Mouse (Mus musculus) spleen, postnatal 10 days (tissue): Measurements from ENCODE around the gene Gm17387.

Source experiments
- DNase-seq, 2 experiments: peaks; one replicate each; pipeline ENCODE4 v3.0.0; 2021 to 2022; ENCODE audit warnings: low spot score in 2 of 2

The Gm17387 gene

GRCm38 (mm10) chr7:141047581-141048225, 18.8 kb downstream of the Gm17387 start:
- DNase-seq, result peak in 1 of 2 experiments; percentile 56

DNA sequence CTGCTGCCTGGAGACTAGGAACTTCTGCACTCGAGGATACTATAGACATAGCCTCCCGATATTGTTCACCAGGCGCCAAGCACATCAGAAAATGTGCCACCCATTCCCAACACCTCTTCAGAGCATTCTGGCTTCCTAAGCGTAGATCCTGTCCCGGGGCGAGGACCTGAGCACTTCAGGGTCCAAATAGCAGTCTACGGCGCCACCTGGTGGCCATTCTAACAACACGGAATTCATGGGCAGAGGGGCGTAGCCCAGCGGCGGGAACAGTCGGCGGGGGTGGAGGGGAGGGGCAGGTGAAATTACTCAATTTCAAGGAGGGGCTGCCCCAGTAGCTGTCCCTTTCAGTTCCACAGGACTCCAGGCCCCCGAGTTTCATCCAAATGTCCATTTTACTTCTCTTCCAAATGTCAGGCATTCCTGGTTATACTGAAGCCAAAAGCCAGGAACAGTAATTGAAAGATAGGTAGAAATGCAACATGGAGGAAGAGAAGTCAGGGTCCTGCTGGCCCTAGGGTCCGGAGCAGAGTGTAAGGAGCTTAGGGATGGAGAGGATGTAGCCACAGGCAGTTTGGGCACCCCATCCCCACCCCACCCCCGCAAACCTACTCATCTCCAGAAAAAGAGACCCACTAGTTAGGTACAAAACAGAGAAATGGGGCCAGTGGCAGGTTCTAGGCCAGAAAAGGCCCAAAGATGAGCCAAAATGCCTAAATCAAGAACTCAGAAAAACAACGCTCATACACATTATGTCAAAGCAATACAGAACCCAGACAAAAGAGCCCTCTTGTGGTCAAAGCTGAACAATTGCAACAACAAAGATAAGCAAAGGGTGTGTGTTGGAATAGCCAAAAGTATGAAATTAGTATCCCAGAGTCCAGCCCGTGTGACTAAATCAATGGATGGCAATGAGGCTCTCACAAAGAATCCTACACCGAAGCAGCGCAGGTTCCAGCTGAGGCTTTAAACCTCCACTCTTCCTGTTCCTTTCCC, 19.6 kb downstream of the Gm17387 start:
- peak; percentile 85 to 94 for DNase-seq

DNA sequence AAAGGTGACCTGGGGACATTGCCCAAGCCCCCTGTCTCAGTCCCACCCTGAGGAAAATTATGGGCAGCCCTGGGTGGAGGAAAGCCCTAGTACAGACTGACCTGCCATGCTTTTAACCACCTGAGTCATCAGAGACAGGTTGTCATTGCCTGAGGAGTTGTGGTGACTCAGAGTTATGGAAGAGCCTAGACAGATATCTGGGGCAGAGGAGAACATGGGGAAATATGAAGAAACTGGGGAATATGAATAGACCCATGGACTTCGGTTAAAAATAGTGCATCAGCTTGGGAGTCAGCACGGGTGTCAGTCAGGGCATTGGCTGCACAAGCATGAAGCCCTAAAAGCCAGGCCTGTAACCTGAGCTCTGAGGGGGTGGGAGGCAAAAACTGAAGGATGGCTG, 20.4 kb downstream of the Gm17387 start:
- no peak for DNase-seq

DNA sequence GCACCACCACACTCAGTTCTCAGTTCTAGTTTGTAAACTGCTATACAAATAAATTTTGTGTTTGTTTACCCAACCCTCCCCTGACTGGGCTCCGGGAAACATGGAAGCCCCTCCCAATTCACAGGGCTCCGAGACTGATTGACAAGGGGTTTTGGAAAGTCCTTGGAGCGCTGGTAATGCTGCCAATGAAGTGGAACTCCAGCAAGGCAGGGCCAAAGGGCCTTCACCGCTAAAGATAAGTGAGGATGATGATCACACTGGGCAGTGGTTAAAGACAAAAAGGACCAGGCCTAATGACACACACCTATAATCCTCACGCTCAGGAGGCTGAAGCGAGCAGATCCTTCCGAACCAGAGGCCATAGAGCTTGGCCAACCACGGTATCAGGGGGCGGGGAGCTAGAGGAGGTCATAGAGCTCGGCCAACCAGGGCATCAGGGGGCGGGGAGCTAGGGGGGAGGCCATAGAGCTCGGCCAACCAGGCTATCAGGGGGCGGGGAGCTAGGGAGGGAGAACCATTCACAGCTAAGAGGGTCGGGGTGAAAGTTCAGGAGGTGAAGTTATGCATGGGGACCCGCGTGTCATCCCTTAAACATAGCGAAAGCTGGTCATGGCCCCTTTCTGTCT, 22.2 kb downstream of the Gm17387 start:
- no peak for DNase-seq

DNA sequence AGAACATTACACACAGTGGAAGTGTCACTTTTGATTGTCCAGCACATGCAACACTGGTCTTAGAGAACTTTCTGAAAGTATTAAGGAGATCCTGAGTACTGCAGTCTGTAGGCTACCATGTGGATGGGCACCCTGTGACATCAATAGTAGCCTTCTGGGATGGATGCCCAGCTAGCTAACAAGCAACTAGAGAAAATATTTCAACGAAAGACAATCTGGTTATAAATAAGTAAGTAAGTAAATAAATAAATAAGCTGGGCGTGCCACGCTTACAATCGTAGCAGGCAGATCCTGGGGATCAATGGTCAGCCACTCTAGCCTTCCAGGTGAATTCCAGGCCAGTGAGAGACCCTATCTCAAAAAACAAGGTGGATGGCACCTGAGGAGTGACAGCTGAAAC, 23.1 kb downstream of the Gm17387 start:
- no peak for DNase-seq

- no peak for DNase-seq
Observed at GRCm38 (mm10) chr7:141052421-141052820, 23.5 kb downstream of the Gm17387 start.

DNA sequence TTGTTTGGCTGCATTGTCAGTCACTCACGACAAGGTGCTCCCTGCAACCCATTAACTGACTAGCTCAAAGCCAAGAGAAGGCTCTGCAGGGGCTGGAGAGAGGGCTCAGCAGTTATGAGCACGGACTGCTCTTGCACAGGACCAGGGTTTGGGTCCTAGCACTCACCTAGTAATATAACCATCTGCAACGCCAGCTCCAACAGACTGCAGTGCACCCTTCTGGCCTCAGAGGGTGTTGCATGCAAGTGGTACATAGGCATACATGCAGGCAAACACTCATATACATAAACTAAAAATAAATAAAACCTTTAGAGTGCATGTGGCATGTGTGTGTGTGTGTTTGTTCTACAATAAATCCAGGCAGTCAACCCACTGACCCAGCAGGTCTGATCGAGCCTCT, 26.9 kb downstream of the Gm17387 start:
- no peak for DNase-seq

- DNase-seq, result no peak
Observed at GRCm38 (mm10) chr7:141056976-141057375, 28.0 kb downstream of the Gm17387 start.

- DNase-seq, result no peak
Observed at GRCm38 (mm10) chr7:141057541-141057940, 28.6 kb downstream of the Gm17387 start.

GRCm38 (mm10) chr7:141058601-141059341, 29.8 kb downstream of the Gm17387 start:
- DNase-seq, result no peak

DNA sequence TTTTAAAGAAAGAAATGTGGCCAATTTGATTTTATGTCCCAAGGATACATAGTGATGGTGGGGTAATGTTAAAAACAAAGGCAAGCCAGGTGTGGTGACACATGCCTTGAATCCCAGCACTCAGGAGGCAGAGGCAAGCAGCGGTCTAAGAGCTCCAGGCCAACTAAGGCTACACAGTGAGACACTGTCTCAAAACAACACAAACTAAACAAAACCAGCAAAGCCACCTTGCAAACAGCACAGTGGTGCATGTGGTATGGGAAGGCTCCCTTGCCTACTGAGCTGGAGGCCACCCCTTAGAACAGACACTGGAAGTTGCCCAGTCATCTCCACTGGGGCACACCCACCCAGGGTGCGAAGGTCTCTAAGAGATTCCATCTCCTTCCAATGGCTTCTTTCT, 31.0 kb downstream of the Gm17387 start:
- DNase-seq, result no peak

GRCm38 (mm10) chr7:141060426-141061242, 31.7 kb downstream of the Gm17387 start, which contains the start of gene B4galnt4:
B4galnt4 (plus strand) TSS chr7:141061104.
- peak in 1 of 2 experiments; percentile 68 for DNase-seq

DNA sequence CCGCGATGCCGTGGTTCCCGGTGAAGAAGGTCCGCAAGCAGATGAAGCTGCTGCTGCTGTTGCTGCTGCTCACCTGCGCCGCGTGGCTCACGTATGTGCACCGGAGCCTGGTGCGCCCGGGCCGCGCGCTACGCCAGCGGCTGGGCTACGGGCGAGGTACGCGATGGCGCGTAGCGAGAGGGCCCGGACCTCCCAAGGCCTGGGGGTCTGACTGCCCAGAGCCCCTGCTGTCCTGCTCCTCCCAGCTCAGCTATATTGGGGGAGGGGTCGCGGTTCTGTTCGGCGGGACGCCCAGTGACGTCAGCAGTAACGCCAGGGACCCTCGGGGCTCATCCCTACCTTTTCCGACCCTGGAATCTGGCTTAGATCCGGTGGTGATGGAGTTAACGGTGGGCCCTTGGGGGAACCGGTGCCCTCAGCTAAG, 32.4 kb downstream of the Gm17387 start:
- no peak for DNase-seq

- DNase-seq, result no peak
Observed at GRCm38 (mm10) chr7:141062525-141062924, 33.6 kb downstream of the Gm17387 start.

DNA sequence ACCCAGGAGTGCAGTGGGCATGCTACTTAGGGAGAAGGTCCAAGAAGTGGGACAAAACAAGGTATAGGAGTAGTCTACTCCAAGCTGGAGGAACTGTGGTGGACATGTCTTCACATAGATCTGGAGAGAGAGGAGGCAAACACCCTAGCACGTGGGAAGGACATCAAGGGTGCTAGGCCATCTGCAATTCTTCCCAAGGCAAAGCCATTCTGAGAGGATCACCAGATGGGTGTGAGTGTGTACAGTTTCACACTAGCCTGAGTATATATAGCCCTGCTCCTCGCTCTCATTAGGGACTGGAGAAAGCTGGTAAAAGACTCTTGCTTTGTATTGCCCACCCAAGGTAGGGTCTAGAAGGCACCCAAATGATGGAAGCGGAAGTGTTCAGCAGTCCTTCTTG, 34.4 kb downstream of the Gm17387 start:
- no peak for DNase-seq

GRCm38 (mm10) chr7:141064175-141064574, 35.2 kb downstream of the Gm17387 start:
- no peak for DNase-seq

DNA sequence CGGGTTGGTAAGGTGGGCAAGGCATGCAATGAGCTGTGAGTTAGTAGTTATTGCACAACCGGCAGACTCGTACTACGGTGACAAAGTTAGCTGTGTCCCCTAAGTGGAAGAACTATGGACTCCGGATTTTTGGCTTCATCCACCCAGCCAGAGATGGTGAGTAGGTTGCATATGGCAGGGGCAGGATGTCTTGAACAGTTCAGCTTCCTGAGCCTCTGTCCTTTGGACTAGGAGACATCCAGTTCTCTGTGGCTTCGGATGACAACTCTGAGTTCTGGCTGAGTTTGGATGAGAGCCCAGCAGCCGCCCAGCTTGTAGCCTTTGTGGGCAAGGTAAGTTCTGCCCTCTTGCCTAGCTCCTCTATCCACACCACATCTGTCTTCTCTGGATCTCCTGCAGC, 35.6 kb downstream of the Gm17387 start:
- no peak for DNase-seq

DNA sequence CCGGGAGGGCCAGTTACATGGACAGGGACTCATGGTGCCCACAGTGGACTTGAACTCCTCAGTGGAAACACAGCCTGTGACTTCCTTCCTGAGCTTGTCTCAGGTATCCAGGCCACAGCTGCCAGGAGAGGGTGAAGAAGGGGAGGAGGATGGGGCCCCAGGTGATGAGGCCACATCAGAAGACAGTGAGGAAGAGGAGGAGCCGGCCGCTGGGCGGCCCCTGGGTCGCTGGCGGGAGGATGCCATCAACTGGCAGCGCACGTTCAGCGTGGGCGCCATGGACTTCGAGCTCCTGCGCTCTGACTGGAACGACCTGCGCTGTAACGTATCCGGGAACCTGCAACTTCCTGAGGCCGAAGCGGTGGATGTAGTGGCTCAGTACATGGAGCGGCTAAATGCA, 39.4 kb downstream of the Gm17387 start:
- DNase-seq, result no peak

DNA sequence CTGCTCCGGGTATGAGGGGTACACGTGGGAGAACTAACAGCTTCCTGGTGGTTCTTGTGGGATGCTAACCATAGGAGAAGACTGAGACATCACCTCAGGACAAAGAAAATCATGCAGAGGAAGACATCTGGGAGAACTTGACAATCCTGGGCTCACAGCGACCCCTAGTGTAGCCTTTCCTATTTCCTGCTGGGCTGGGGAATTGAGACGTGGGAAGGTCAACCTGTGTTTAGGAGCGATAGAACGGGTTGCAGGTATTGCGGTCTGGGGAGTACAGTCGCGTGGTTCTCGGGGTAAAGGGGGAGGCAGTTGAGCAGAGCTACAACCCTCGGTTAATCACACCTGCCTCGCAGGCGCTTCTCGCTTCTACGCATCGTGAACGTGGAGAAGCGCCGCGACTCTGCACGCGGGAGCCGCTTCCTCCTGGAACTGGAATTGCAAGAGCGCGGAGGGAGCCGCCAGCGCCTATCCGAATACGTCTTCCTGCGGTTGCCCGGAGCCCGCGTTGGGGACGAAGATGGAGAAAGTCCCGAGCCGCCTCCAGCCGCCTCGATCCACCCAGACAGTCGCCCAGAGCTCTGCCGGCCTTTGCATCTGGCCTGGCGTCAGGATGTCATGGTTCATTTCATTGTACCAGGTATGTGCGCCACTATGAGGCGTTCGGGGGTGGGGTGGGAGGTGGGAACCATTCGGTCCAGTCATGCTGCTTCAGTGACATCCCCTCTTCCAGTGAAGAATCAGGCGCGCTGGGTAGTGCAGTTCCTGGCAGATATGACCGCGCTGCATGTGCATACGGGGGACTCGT, 41.3 kb downstream of the Gm17387 start:
- DNase-seq, result peak in 1 of 2 experiments; percentile 77
